Mouse (Mus musculus): ENCODE measurements around the gene Pigb. TPM values are rescaled to one million over a fixed set of nuclear protein-coding genes. Genes with fewer than 3 reads are reported as not detected.

Gene Pigb
- polyA plus RNA-seq, 2 experiments from 2014 or later, result 13.0 to 15.6 TPM

- no peak for ATAC-seq
These were observed 51.5 kb downstream of the Pigb start for GRCm38 (mm10) chr9:72988706-72989105.

GRCm38 (mm10) chr9:72987703-72988102, 52.5 kb downstream of the Pigb start:
- no peak for ATAC-seq

- peak; percentile 96 for ATAC-seq
These were observed 54.6 kb downstream of the Pigb start, which contains the start of the genes Ccpg1os and Ccpg1 for GRCm38 (mm10) chr9:72985250-72986220. Gene Ccpg1os (minus strand): TSS chr9:72985382. Gene Ccpg1 (plus strand): TSS chr9:72985429.

GRCm38 (mm10) chr9:72983066-72983465, 57.1 kb downstream of the Pigb start:
- no peak for ATAC-seq

- ATAC-seq, result no peak
These were observed 64.9 kb downstream of the Pigb start for GRCm38 (mm10) chr9:72975242-72975641.

GRCm38 (mm10) chr9:72974734-72975133, 65.4 kb downstream of the Pigb start:
- ATAC-seq, result no peak

- ATAC-seq, result no peak
These were observed 67.2 kb downstream of the Pigb start for GRCm38 (mm10) chr9:72972984-72973383.

- no peak for ATAC-seq
These were observed 67.7 kb downstream of the Pigb start for GRCm38 (mm10) chr9:72972435-72972834.

- ATAC-seq, result peak; percentile 90
These were observed 70.3 kb downstream of the Pigb start for GRCm38 (mm10) chr9:72969874-72970273.

- ATAC-seq, result peak; percentile 57
These were observed 71.7 kb downstream of the Pigb start for GRCm38 (mm10) chr9:72968349-72969061.

GRCm38 (mm10) chr9:72961959-72962358, 78.2 kb downstream of the Pigb start:
- ATAC-seq, result peak; percentile 71

- no peak for ATAC-seq
These were observed 78.8 kb downstream of the Pigb start for GRCm38 (mm10) chr9:72961346-72961745.

- peak; percentile 80 for ATAC-seq
These were observed 81.4 kb downstream of the Pigb start, which contains the start of the genes Dyx1c1 and Gm44503 for GRCm38 (mm10) chr9:72958521-72959450. Gene Dyx1c1 (plus strand): TSS chr9:72958785. Gene Gm44503 (plus strand): TSS chr9:72958852.

Other genes with a start within 250 kb of the Pigb start
- gene Prtg, start 233.5 kb downstream of the Pigb start, polyA plus RNA-seq (2017; shearing (Covaris generic)), result not detected
- not detected for gene Pygo1, start 114.7 kb downstream of the Pigb start, polyA plus RNA-seq (2017; shearing (Covaris generic))
- 1 to 10 TPM; 5.5 to 8.1 TPM for gene Dyx1c1, start 81.6 kb downstream of the Pigb start, polyA plus RNA-seq (2017; shearing (Covaris generic))
- gene Gm44503, start 81.5 kb downstream of the Pigb start, polyA plus RNA-seq (2017; shearing (Covaris generic)), result not detected
- gene Ccpg1os, start 55.0 kb downstream of the Pigb start, polyA plus RNA-seq (2017; shearing (Covaris generic)), result 1 to 10 TPM; 3.4 to 7.9 TPM
- gene Ccpg1, start 54.9 kb downstream of the Pigb start, polyA plus RNA-seq (2017; shearing (Covaris generic)), result 10 to 100 TPM; 72.5 to 77.4 TPM
- 10 to 100 TPM; 33.8 to 42.7 TPM for gene Rab27a, start 4.5 kb upstream of the Pigb start, polyA plus RNA-seq (2017; shearing (Covaris generic))
- gene Khdc3, start 61.5 kb upstream of the Pigb start, polyA plus RNA-seq (2017; shearing (Covaris generic)), result under 1 TPM; 0.40 to 0.46 TPM
- gene Gm20509, start 62.1 kb upstream of the Pigb start, polyA plus RNA-seq (2017; shearing (Covaris generic)), result not detected
- gene Rsl24d1, start 73.0 kb upstream of the Pigb start, polyA plus RNA-seq (2017; shearing (Covaris generic)), result 10 to 100 TPM; 84.0 to 93.8 TPM